Mouse (Mus musculus) mouse embryonic stem cell (cell line): Measurements from ENCODE around the gene 4931409K22Rik.

Experiments used
- in situ Hi-C, 2 experiments: fragments of 300-500 bp; cut with MboI; formaldehyde crosslinking; loops; 1 replicate in 1 of 2; 3 replicates in 1 of 2; pipeline ENCODE4 v1.14.3; 2019 to 2020; ENCODE audit warnings: low sequenced_read_pairs in 2 of 2, low pct_unique_long_range_greater_than_20kb in 1 of 2, mixed read lengths in 1 of 2; ENCODE audit not compliant: unreplicated experiment in 1 of 2

4931409K22Rik gene

DNA sequence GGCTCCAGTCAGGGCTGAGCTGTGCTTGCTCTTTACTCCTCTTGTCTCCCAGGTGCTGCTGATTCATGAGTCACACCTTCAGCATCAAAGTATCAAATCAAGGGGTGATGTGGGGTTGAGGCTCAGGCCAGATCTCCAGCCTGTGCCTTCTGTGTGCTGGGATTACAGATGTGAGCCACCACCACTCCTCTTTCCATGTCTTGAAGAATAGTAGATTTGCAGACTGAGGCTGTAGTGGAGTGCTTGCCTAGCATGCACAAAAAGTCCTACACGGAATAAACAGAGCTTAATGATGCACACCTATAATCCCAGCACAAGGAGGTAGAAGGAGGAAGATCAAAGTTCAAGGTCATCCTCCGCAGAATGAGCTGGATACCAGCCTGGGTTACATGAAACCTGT is at the start of gene 4931409K22Rik:
TSS of gene 4931409K22Rik (minus strand) at position 101 of the 400 bp plus-strand sequence.
- in situ Hi-C loops = no loop called here

GRCm38 (mm10) chr5:24605980-24606665 is 49.5 kb upstream of the 4931409K22Rik start:
- in situ Hi-C loops = no loop called here

GRCm38 (mm10) chr5:24605321-24605979 is 48.8 kb upstream of the 4931409K22Rik start:
- in situ Hi-C loops = no loop called here

GRCm38 (mm10) chr5:24604656-24605100 is 48.1 kb upstream of the 4931409K22Rik start:
- in situ Hi-C loops = no loop called here

GRCm38 (mm10) chr5:24604080-24604655 is 47.6 kb upstream of the 4931409K22Rik start:
- in situ Hi-C loops = no loop called here

DNA sequence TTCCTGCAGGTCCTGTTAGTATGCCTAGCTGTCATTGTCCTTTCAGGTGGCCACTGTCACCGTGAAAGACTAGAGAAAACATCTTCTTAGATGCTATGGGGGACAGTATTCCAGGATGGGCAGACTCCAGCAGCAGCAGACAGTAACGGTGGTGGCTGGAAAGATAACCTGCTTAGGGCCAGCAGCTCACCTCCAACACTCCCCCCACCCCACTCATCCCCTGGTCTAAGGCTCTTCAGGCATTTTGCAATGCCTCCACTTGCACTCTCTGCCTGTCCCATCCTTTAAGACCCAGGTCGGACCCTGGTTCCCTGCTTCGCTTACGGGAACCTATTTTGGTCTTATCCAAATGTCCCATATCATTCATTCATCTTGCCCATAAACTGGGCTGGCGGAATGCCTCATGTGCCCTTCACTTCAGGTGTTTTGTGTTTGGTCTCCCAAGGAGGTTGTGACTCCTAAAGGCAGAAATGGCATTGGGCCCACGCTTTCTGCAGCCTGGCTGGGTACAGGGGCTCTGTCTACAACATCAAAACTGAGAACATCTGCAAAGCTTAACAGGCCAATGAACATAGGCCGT is 46.9 kb upstream of the 4931409K22Rik start:
- in situ Hi-C loops = no loop called here

GRCm38 (mm10) chr5:24602751-24603343 is 46.2 kb upstream of the 4931409K22Rik start:
- in situ Hi-C loops = no loop called here

GRCm38 (mm10) chr5:24601911-24602750 is 45.5 kb upstream of the 4931409K22Rik start:
- in situ Hi-C loops = no loop called here

DNA sequence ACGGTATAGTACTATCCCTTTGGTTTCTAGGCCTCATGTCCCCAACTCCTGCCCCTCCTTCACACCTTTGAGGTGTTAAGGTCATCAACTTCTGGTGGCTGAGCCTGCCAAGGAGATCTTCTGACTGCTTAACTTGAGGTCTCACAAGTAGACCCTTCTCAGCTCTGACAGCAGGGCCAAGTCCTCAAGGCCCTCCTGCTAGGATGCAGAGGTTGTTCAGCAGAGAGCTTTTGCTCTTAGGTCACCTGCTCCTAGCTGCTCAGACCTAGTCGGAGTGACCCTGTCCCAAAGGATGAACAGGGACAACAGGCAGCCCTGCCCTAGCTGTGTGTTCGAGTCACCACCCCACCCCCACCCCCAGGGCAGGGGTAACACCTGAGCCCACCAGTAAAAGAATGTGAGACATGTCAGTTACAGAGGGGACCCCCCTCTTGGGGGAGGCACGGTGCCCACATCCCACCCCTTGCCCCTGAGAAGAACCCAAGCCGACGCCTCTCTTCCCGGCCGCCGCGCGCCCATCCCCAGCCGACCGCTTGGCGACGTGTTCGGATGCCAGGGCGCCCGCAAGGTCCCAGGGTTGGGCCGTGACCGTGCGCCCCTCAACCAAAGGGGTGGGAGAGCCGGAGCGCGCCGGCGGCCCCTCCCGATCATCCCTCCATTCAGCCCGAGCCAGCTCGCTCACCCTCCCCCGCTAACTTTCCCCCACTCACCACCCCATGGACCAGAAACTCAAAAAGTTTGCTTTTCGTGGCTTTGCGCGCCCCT is 44.6 kb upstream of the 4931409K22Rik start:
- in situ Hi-C loops = no loop called here

DNA sequence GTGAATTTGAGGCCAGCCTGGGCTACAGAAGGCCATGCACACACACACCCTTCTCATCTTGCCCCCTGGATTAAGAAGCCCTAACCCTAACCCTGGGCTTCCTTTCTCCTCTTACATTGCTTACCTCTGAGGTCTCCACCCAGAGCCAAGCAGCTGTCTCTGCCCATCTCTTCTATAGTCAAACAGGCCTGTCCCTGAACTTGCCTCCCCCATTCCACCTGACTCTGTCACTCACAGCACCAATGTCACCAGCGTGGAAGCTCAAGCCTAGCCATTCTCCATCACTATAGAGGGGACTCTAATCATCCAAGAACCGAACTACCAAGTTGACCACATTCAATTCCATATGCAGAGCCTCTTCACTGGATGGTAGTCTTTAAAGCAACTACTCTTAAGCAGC is 43.6 kb upstream of the 4931409K22Rik start:
- in situ Hi-C loops = no loop called here

DNA sequence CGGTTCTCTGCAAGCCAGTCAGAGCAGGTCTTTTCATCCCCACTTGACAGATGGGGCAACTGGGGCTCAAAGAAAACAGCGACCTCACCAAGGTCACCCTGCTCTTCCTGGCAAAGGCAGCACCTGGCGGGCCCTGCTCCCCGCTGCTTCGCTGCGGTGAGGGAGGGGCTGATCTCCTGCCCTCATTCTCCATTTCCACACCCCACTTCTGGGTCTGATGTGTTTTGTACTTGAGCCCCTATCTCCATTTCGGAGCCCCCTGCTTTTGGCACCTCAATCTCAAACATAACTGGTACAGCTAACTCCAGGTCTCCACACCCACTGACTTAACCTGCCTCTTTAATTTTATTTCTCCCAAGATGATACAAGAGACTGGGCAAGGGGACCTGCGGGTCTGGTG is 42.5 kb upstream of the 4931409K22Rik start:
- in situ Hi-C loops = no loop called here

DNA sequence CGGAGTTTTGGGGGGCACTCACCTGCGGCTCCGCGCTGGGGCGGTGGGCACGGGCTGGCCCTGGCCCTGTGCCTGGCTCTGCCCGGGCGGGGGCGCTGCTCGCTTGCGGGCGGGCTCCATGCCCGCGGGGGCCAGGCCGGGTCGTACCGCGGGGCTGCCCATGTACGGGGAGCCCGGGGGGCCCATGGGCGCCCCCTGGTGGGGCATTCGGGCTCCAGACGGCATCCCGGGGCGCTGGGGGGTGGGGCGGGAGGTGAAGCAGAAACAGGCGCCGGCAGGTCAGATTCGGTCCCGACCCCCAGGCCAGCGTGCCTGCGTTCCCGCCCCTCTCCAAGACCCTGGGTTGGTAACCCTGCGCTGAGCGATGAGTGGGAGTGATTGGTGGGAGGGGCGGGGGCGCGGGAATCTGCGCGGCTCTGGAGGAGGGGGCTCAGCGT is 42.0 kb upstream of the 4931409K22Rik start:
- in situ Hi-C loops = no loop called here

GRCm38 (mm10) chr5:24597901-24598569 is 41.4 kb upstream of the 4931409K22Rik start:
- in situ Hi-C loops = no loop called here

DNA sequence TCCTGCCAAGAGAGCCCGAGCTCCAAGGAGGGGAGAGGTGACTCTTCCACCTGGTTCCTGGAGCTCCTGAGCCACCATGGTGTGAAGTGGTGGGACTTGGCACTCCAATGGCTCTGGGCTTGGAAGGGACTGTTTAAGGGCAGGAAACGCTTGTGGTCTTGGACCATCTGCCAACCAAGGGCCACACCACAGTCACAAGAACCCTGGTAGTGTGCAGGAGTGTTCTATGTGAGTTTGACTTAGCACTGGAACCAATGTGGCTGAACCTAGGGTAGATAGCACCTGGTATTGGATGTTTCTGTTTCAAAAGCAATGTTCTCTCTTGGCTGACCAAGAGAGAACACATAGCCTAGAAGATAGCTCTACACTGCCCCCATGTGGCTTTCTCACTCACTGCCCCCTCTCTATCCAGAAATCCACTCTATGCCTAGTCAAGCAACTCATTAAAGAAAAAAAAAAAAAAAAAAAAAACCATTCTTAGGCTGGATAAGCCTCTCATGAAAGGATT is 40.7 kb upstream of the 4931409K22Rik start:
- in situ Hi-C loops = no loop called here

DNA sequence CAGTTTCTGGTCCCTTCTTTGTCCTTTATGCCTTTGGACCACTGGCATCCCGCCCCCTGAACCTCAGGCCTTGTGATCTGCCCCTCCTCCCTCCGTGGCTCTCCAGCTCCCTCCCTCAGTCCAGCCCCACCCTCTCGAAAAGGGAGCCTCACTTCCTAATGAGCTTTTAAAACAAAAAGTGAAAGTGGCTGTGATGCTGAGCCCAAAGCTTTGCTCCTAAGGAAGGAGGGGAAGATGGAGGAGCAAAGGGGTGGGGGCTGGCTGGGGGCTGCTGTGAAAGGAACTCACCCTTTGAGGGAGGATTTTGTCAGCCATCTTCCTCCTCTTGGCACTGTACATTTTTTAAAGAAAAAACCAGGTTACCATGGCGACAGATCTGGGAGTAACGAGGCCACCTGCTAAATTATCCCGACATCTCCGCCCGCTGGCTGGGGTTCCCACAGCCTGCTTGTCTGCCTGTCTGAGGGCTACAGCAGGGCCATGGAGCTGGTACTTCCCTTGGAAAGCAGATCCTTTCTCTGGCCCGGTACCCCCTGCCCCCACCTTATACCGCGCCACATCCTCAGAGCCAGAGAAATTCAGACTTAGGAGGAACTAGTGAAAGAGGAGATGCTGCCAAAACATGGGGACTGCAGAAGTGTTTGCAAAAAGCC is 40.0 kb upstream of the 4931409K22Rik start:
- in situ Hi-C loops = no loop called here

- in situ Hi-C loops = no loop called here
Observed at GRCm38 (mm10) chr5:24595786-24596380, 39.3 kb upstream of the 4931409K22Rik start.
